Comparison of ENCODE assay signal across 35 mouse cellular contexts in genomic region chr5:37457191-37457590, GRCm38 (mm10).
DNase-seq lines count a peak whose midpoint lies in the region; ATAC-seq and TF ChIP-seq lines count a peak whose summit lies in the region.
"Had no signal": no experiment of that assay in that cellular context is flagged by ENCODE, and none has a peak within 500 bp of the region (broad histone marks: within the 10 kb centered on the region; RNA-seq: fewer than 3 reads in every experiment).

No protein-coding gene starts in this region.

- peak overlapping the region; percentile 50 for H3K4me3 ChIP-seq in erythroblast, embryonic 14.5 days (replicated peaks)
- H3K4me3 ChIP-seq in liver, embryonic 13.5 days (replicated peaks): peak overlapping the region; percentile 21; the same call in 1 of the 2 replicates
- no peak overlapping the region for H3K4me3 ChIP-seq in intestine, postnatal 0 days (ENCODE audit: low read depth, low read length)
- H3K4me3 ChIP-seq: embryonic facial prominence, embryonic 12.5 days; gastrocnemius, adult 2 months; heart, adult 2 months; hindbrain, embryonic 12.5 days; intestine, embryonic 15.5 days; layer of hippocampus, adult 2 months; left cerebral cortex, adult 2 months; limb, embryonic 13.5 days had no signal

- no peak for ATAC-seq in erythroblast, adult 5-6 weeks (replicated peaks; ENCODE audit: low FRiP score, poor library complexity, severe bottlenecking)
- peak; percentile 91 for ATAC-seq in liver, embryonic 13.5 days (ENCODE audit: low read depth)
- no peak for ATAC-seq in intestine, postnatal 0 days
- ATAC-seq: activated CD4-positive, CD25-positive, alpha-beta regulatory T cell, adult 4 months; forebrain, embryonic 16.5 days; hindbrain, postnatal 0 days had no signal

- WGBS in liver, embryonic 13.5 days (ENCODE audit: insufficient replicate concordance): 32% methylated on average over 5 of the region's 5 CpGs
- WGBS in intestine, postnatal 0 days: 91% methylated on average over 5 of the region's 5 CpGs

- H3K27me3 ChIP-seq in erythroblast, embryonic 14.5 days (ENCODE audit: control insufficient read depth): no peaks in the 10 kb centered on the region
- no peaks in the 10 kb centered on the region for H3K27me3 ChIP-seq in liver, embryonic 13.5 days
- H3K27me3 ChIP-seq in intestine, postnatal 0 days (replicated peaks; ENCODE audit: control insufficient read depth, insufficient read depth, low read length): no peaks in the 10 kb centered on the region
- H3K27me3 ChIP-seq: embryonic facial prominence, embryonic 12.5 days; hindbrain, embryonic 12.5 days; intestine, embryonic 15.5 days; limb, embryonic 13.5 days had no signal

- peak; percentile 3 to 4 for DNase-seq in spleen, postnatal 36 days (ENCODE audit: low spot score in 2 of 2)
- no peak for DNase-seq in spleen, postnatal 10 days (ENCODE audit: low spot score in 2 of 2)
- DNase-seq in liver, embryonic 13.5 days: peak; percentile 49
- no peak for DNase-seq in right cerebral cortex, postnatal 10 days (ENCODE audit: low spot score in 2 of 2)
- no peak for DNase-seq in cerebellum, postnatal 36 days
- DNase-seq: adrenal gland, adult 2 months; adrenal gland, postnatal 36 days; cerebellum, adult 11 months; cerebellum, adult 9-10 months; embryo, embryonic 11 days; gastrocnemius, adult 2 months; gastrocnemius, postnatal 36 days; heart, adult 2 months; heart, postnatal 14 days; kidney, adult 9 months; kidney, postnatal 25 days; lung, embryonic 14.5 days; lung, postnatal 14 days; midbrain, embryonic 14.5 days; retina, postnatal 1 day; right cerebral cortex, postnatal 25 days; spleen, adult 18-20 months; thymus, postnatal 25 days had no signal

- H3K4me2 ChIP-seq in liver, embryonic 13.5 days: no peak overlapping the region; the same call in none of the 2 replicates
- no peak overlapping the region for H3K4me2 ChIP-seq in intestine, postnatal 0 days (replicated peaks; ENCODE audit: low read depth)
- H3K4me2 ChIP-seq: embryonic facial prominence, embryonic 12.5 days; hindbrain, embryonic 12.5 days; intestine, embryonic 15.5 days; limb, embryonic 13.5 days; lung, embryonic 14.5 days had no signal

- H3K27ac ChIP-seq in liver, embryonic 13.5 days: peak overlapping the region; percentile 96
- H3K27ac ChIP-seq in intestine, postnatal 0 days (ENCODE audit: low read depth, low read length): no peak overlapping the region
- H3K27ac ChIP-seq: embryonic facial prominence, embryonic 12.5 days; gastrocnemius, adult 2 months; heart, adult 2 months; hindbrain, embryonic 12.5 days; hindbrain, postnatal 0 days; intestine, embryonic 15.5 days; layer of hippocampus, adult 2 months; left cerebral cortex, adult 2 months; limb, embryonic 13.5 days had no signal

- no peaks in the 10 kb centered on the region for H3K36me3 ChIP-seq in erythroblast, embryonic 14.5 days (ENCODE audit: control insufficient read depth)
- no peaks in the 10 kb centered on the region for H3K36me3 ChIP-seq in liver, embryonic 13.5 days
- H3K36me3 ChIP-seq in intestine, postnatal 0 days (ENCODE audit: control insufficient read depth, insufficient read depth): no peaks in the 10 kb centered on the region
- H3K36me3 ChIP-seq: intestine, embryonic 15.5 days had no signal

- no peak for TF ChIP-seq CTCF in intestine, postnatal 0 days (IDR thresholded peaks at IDR 0.05; ENCODE audit: low read depth)

- H3K4me1 ChIP-seq in erythroblast, embryonic 14.5 days (ENCODE audit: control insufficient read depth): peaks cover 59% of the 10 kb centered on the region
- H3K4me1 ChIP-seq in liver, embryonic 13.5 days (replicated peaks): peaks cover 19% of the 10 kb centered on the region
- no peaks in the 10 kb centered on the region for H3K4me1 ChIP-seq in intestine, postnatal 0 days (replicated peaks; ENCODE audit: control insufficient read depth, insufficient read depth, low read length)
- H3K4me1 ChIP-seq: embryonic facial prominence, embryonic 12.5 days; hindbrain, embryonic 12.5 days; intestine, embryonic 15.5 days; limb, embryonic 13.5 days had no signal

- peak overlapping the region; percentile 63; the same call in 1 of the 2 replicates for H3K9ac ChIP-seq in liver, embryonic 13.5 days
- H3K9ac ChIP-seq in intestine, postnatal 0 days (ENCODE audit: low read depth, low read length): no peak overlapping the region
- H3K9ac ChIP-seq: embryonic facial prominence, embryonic 12.5 days; hindbrain, embryonic 12.5 days; intestine, embryonic 15.5 days; limb, embryonic 13.5 days; lung, embryonic 14.5 days had no signal

- H3K9me3 ChIP-seq in erythroblast, embryonic 14.5 days (ENCODE audit: control insufficient read depth, low read length): no peaks in the 10 kb centered on the region
- H3K9me3 ChIP-seq in liver, embryonic 13.5 days (replicated peaks): no peaks in the 10 kb centered on the region
- H3K9me3 ChIP-seq in intestine, postnatal 0 days (ENCODE audit: control insufficient read depth): no peaks in the 10 kb centered on the region
- H3K9me3 ChIP-seq: embryonic facial prominence, embryonic 12.5 days; intestine, embryonic 15.5 days; limb, embryonic 13.5 days had no signal

Comparison
In these comparisons a context has a peak if more than half of its experiments do, and no peak if none do; other contexts are left out.
1. DNase-seq: peak in spleen, postnatal 36 days (2 of 2) and liver, embryonic 13.5 days (single experiment); none in spleen, postnatal 10 days (0 of 2), right cerebral cortex, postnatal 10 days (0 of 2) and cerebellum, postnatal 36 days (0 of 2).